Mouse (Mus musculus): ENCODE measurements around the gene Dupd1.
"Not testable (repeated sequence)": the region's sequence is repeated elsewhere in the genome, so short reads cannot be mapped to it uniquely, and the experiment has no call there.

The Dupd1 gene

DNA sequence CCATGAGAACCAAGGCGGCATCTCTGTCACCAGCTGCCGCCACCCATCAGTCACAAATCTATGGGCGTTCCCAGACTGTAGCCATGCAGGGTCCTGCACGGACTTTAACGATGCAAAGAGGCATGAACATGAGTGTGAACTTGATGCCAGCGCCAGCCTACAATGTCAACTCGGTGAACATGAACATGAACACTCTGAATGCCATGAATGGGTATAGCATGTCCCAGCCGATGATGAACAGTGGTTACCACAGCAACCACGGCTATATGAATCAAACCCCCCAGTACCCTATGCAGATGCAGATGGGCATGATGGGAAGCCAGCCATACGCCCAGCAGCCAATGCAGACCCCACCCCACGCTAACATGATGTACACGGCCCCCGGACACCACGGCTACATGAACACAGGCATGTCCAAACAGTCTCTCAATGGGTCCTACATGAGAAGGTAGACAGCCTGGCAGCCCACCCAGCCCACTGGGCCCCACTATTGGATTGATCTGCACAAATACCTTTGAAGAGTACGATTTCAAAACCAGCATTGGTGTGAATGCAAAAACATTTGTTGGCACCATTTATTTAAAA is 43.9 kb downstream of the Dupd1 start:
- H3K36me3 ChIP-seq (ENCODE audit: control insufficient read depth, insufficient read depth, low read length, poor library complexity, severe bottlenecking); H3K27me3 ChIP-seq (ENCODE audit: control insufficient read depth, insufficient read depth, low read length, poor library complexity, severe bottlenecking); DNase-seq (ENCODE audit: low read depth, low spot score): not testable (repeated sequence)

DNA sequence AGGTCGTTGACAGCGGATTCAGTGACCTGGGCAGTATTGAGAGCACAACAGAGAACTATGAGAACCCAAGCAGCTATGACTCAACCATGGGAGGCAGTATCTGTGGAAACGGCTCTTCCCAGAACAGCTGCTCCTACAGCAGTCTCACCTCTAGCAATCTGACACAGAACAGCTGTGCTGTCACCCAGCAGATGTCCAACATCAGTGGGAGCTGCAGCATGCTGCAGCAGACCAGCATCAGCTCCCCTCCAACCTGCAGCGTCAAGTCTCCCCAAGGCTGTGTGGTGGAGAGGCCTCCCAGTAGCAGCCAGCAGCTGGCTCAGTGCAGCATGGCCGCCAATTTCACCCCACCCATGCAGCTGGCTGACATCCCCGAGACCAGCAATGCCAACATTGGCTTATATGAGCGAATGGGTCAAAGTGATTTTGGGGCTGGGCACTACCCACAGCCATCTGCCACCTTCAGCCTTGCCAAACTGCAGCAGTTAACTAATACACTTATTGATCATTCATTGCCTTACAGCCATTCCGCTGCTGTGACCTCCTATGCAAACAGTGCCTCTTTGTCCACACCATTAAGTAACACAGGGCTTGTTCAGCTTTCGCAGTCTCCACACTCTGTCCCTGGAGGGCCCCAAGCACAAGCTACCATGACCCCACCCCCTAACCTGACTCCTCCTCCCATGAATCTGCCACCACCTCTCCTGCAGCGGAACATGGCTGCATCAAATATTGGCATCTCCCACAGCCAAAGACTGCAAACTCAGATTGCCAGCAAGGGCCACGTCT is 44.5 kb downstream of the Dupd1 start:
- DNase-seq (ENCODE audit: low read depth, low spot score): no peak
- H3K36me3 ChIP-seq (ENCODE audit: control insufficient read depth, insufficient read depth, low read length, poor library complexity, severe bottlenecking): peaks cover 2% of the 10 kb centered on the region
- no peaks in the 10 kb centered on the region for H3K27me3 ChIP-seq (ENCODE audit: control insufficient read depth, insufficient read depth, low read length, poor library complexity, severe bottlenecking)

DNA sequence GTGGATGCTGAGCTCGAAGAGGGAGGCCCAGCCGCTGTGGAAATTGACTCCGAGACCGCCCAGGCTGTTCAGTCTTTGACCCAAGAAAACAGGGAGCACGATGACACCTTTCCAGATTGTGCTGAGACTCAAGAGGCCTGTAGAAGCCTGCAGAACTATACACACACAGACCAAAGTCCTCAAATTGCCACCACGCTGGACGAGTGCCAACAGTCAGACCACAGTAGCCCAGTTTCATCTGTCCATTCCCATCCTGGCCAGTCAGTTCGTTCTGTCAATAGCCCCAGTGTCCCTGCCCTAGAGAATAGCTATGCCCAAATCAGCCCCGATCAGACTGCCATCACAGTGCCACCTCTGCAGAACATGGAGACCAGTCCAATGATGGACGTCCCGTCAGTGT is 45.2 kb downstream of the Dupd1 start:
- no peak for DNase-seq (ENCODE audit: low read depth, low spot score)

DNA sequence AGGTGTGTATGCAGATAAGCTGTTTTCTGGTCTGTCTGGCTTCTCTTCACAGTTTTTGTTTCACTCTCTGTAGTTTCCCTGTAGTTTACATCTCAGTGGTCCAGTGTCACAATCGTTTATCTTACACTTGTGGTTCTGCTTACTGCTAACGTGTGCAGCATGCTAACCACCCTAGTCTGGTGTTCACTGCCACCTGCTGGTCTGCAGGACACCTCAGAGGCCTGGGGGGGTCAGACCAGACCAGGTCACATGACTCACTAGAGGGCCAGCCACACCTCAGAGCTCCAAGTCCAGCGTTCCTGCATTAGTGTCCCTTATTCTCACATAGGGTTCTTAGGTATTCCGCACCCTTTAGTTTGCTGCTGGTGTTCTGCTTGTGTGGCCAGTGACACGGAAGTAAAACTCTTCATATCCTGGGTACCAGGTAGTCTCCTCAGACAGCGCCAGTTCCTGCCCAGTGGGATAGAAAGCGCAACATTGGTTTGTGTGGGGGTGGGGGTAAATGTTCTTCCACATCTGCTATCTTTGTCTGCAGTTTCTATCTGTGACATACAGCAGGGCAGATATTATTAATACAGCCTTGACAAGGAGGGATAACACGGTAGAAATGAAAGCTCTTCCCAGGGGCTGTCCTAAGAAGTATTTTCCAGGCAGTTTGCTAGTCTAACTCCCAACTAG is 51.8 kb downstream of the Dupd1 start:
- Histone ChIP-seq H3K36me3 (ENCODE audit: control insufficient read depth, insufficient read depth, low read length, poor library complexity, severe bottlenecking) (peaks cover 3% of the 10 kb centered on the region), H3K27me3 (ENCODE audit: control insufficient read depth, insufficient read depth, low read length, poor library complexity, severe bottlenecking) (no peaks in the 10 kb centered on the region)
- peak; percentile 18 for DNase-seq (ENCODE audit: low read depth, low spot score)

More for the DNA sequence above, 45.2 kb downstream of the Dupd1 start:
- peaks cover 2% of the 10 kb centered on the region for H3K36me3 ChIP-seq (ENCODE audit: control insufficient read depth, insufficient read depth, low read length, poor library complexity, severe bottlenecking)
- H3K27me3 ChIP-seq (ENCODE audit: control insufficient read depth, insufficient read depth, low read length, poor library complexity, severe bottlenecking): no peaks in the 10 kb centered on the region

DNA sequence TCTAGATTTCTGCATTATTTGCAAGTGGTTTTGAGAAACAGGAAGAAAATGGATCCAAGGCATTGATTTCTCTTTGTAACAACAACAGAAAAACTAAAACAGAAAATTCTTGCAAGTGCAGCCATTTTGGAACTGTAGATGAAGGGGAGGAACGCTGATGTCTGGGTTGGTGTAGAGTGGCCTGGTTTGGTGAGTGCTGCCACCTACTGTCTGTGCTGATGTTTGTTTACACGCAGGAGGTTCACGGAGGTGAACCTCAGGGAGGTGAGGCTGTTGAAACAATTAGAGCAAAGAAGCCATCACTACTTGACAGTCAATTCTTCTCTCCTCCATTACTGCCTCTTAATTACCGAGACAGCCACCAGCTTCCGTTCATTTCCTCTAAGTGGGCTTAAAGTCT is 54.7 kb downstream of the Dupd1 start:
- peaks cover 3% of the 10 kb centered on the region for H3K36me3 ChIP-seq (ENCODE audit: control insufficient read depth, insufficient read depth, low read length, poor library complexity, severe bottlenecking)
- peak; percentile 70 for DNase-seq (ENCODE audit: low read depth, low spot score)
- no peaks in the 10 kb centered on the region for H3K27me3 ChIP-seq (ENCODE audit: control insufficient read depth, insufficient read depth, low read length, poor library complexity, severe bottlenecking)

DNA sequence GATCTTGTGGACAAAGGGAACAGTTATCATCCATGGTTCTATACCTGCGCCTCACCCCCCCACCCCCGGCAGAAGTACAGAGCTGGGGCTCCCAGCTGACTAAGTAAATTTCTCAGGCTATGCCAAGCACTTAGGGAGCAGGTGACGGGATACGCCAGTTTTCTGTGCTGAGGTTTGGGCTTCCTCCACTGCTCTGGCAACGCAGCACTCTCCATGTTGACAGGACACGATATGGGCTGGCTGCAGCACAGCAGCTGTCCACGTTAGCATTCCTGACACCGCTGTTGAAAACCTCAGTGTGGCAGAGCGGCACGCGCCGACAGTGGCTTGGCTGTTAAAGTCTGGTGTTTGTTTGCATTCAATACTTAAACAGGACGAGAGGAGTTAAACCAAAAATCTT is 55.2 kb downstream of the Dupd1 start:
- H3K36me3 ChIP-seq (ENCODE audit: control insufficient read depth, insufficient read depth, low read length, poor library complexity, severe bottlenecking): peaks cover 3% of the 10 kb centered on the region

DNA sequence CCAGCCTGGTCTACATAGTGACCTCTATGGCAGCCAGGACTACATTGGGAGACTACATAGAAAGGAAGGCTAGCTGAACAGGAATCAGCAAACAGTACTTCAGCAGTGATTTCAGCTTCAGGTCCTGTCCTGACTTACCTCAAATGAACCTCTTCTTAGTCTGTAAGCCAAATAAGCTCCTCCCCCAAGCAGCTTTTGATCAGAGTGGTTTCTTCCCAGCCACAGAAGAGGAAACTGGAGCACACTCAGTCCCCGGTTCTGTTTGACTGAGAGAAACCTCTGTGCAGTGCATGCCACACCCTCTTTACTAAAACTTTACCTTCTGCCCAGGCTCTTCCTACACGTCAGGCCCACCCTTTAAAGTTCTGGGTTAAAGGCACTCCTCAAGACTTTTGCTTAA is 60.6 kb downstream of the Dupd1 start:
- DNase-seq (ENCODE audit: low read depth, low spot score): peak; percentile 25
- Histone ChIP-seq H3K27me3 (ENCODE audit: control insufficient read depth, insufficient read depth, low read length, poor library complexity, severe bottlenecking) (no peaks in the 10 kb centered on the region), H3K36me3 (ENCODE audit: control insufficient read depth, insufficient read depth, low read length, poor library complexity, severe bottlenecking) (no peaks in the 10 kb centered on the region; the same call in 1 of the 2 replicates)

More for the DNA sequence above, 55.2 kb downstream of the Dupd1 start:
- no peaks in the 10 kb centered on the region for H3K27me3 ChIP-seq (ENCODE audit: control insufficient read depth, insufficient read depth, low read length, poor library complexity, severe bottlenecking)
- no peak for DNase-seq (ENCODE audit: low read depth, low spot score)

DNA sequence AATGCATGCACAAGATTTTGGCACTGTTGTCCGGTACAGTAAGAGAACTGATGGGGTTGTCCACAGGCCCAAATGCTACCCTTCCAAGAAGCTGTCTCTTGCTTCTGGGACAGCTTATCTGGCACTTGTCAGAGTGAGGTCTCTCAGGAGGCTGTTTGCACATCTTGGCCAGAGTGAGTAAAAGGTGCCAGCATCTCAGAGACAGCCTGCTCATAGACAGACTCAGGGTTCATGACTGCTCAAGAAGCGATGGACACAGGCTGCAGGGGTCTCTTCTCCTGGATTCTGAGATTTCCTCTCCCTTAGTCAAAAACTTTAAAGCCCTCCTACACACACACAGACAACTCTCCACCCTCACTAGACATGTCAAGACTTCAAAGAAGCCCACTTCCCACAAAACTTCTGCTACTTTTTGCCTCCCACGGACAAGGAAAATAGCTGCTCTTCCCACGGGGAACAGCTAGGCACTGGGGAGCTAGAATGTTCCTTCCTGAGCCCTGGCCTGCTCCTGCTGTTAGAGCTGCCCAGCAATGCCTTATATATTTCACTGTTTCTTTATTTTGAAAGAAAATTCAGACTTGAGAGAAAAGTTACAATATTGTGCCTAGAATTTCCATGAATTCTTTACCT is 73.5 kb downstream of the Dupd1 start:
- no peak for DNase-seq (ENCODE audit: low read depth, low spot score)
- Histone ChIP-seq H3K27me3 (ENCODE audit: control insufficient read depth, insufficient read depth, low read length, poor library complexity, severe bottlenecking) (no peaks in the 10 kb centered on the region), H3K36me3 (ENCODE audit: control insufficient read depth, insufficient read depth, low read length, poor library complexity, severe bottlenecking) (peaks cover 3% of the 10 kb centered on the region)

DNA sequence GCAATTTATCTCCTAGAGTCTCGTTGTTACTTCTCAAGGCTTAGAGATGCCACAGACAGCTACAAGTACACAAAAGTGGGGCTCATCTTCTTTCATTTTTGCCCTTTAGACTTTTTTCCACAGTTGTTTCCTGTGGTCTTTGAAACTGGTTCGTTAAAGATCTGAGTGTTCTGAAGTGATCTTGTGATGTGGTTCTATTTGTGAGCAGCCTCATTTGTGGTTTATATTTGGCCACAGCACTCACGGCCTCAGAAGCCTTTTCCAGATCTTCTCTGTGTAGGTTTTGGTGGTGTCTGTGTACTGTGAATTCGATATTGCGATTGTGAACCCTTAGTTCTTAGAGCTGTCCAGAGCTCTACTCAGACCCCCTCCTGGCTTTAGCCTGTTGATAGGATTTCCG is 77.8 kb downstream of the Dupd1 start:
- Histone ChIP-seq H3K36me3 (ENCODE audit: control insufficient read depth, insufficient read depth, low read length, poor library complexity, severe bottlenecking) (peaks cover 3% of the 10 kb centered on the region), H3K27me3 (ENCODE audit: control insufficient read depth, insufficient read depth, low read length, poor library complexity, severe bottlenecking) (no peaks in the 10 kb centered on the region)
- no peak for DNase-seq (ENCODE audit: low read depth, low spot score)

DNA sequence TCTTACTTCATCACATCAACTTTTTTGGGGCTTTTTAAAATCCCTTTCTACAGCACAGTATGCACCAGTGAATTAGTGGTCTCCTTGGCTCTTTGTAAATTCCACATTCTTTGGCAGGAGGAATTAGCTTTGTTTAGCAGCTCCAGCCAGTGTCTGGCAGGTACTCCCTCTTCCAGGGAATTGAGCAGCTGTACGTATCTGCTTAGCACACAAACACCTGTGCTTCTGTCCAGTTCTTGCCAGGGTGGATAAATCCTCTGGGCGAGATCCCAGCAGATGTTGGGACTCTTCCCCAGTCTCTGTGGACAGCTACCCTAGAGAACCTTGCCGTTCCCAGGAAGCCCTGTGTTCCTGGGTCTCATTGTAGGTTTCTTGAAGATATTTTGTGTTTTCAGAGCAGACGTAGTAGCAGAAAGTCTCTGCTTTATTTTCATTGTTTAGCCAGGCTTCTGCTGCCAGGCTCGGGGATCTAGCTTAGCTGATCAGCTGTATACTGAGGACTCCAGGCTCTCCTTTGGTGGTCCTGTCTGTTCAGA is 82.6 kb downstream of the Dupd1 start:
- H3K27me3 ChIP-seq (ENCODE audit: control insufficient read depth, insufficient read depth, low read length, poor library complexity, severe bottlenecking): no peaks in the 10 kb centered on the region
- DNase-seq (ENCODE audit: low read depth, low spot score): no peak

More for the DNA sequence above, 82.6 kb downstream of the Dupd1 start:
- peaks cover 4% of the 10 kb centered on the region for H3K36me3 ChIP-seq (ENCODE audit: control insufficient read depth, insufficient read depth, low read length, poor library complexity, severe bottlenecking)
